Mouse (Mus musculus) adrenal gland, postnatal 14 days (tissue): ENCODE data around the gene Gmpr2. TPM values are rescaled to one million over a fixed set of nuclear protein-coding genes. Genes with fewer than 3 reads are reported as not detected.

ENCODE experiments used
- DNase-seq: peaks from one replicate; pipeline ENCODE4 v3.0.0; 2021; ENCODE audit warnings: mixed read lengths
- total RNA-seq: library from RNA; stranded (reverse); gene quantifications from 2 replicates; pipeline ENCODE4 v1.2.3, GENCODE M21; 2021

Gmpr2 gene
- total RNA-seq, 1 experiment from 2014 or later, result 24.0 TPM

- peak; percentile 95 for DNase-seq
Observed at GRCm38 (mm10) chr14:55681160-55682117, 9.7 kb downstream of the Gmpr2 start, which contains the start of gene Tinf2. Gene Tinf2, minus strand, starts transcription at chr14:55681820.

GRCm38 (mm10) chr14:55682118-55682493 is 10.4 kb downstream of the Gmpr2 start:
- DNase-seq, result no peak

GRCm38 (mm10) chr14:55689433-55689832 is 17.7 kb downstream of the Gmpr2 start:
- DNase-seq, result no peak

GRCm38 (mm10) chr14:55697226-55697625 is 25.5 kb downstream of the Gmpr2 start:
- no peak for DNase-seq

- no peak for DNase-seq
Observed at GRCm38 (mm10) chr14:55701131-55701530, 29.4 kb downstream of the Gmpr2 start.

GRCm38 (mm10) chr14:55702761-55703160 is 31.0 kb downstream of the Gmpr2 start:
- DNase-seq, result no peak

- no peak for DNase-seq
Observed at GRCm38 (mm10) chr14:55706051-55706600, 34.4 kb downstream of the Gmpr2 start.

GRCm38 (mm10) chr14:55707397-55707796 is 35.7 kb downstream of the Gmpr2 start:
- no peak for DNase-seq

GRCm38 (mm10) chr14:55709509-55709908 is 37.8 kb downstream of the Gmpr2 start:
- DNase-seq, result no peak

GRCm38 (mm10) chr14:55711786-55712185 is 40.0 kb downstream of the Gmpr2 start:
- DNase-seq, result no peak

- peak; percentile 20 for DNase-seq
Observed at GRCm38 (mm10) chr14:55713007-55713728, 41.4 kb downstream of the Gmpr2 start.

GRCm38 (mm10) chr14:55713729-55714122 is 42.0 kb downstream of the Gmpr2 start, which contains the start of gene Tgm1:
Gene Tgm1, minus strand, starts transcription at chr14:55713926.
- DNase-seq, result no peak

- DNase-seq, result no peak
Observed at GRCm38 (mm10) chr14:55714893-55715292, 43.2 kb downstream of the Gmpr2 start.

GRCm38 (mm10) chr14:55716271-55716670 is 44.5 kb downstream of the Gmpr2 start:
- DNase-seq, result no peak

GRCm38 (mm10) chr14:55716884-55717283 is 45.1 kb downstream of the Gmpr2 start:
- DNase-seq, result no peak

- DNase-seq, result no peak
Observed at GRCm38 (mm10) chr14:55719737-55720136, 48.0 kb downstream of the Gmpr2 start.

GRCm38 (mm10) chr14:55720666-55721065 is 48.9 kb downstream of the Gmpr2 start:
- DNase-seq, result no peak

- DNase-seq, result no peak
Observed at GRCm38 (mm10) chr14:55721076-55721475, 49.3 kb downstream of the Gmpr2 start.

- DNase-seq, result peak; percentile 96
Observed at GRCm38 (mm10) chr14:55721700-55722437, 50.1 kb downstream of the Gmpr2 start, which contains the start of gene Rabggta. Gene Rabggta, minus strand, starts transcription at chr14:55722263.

GRCm38 (mm10) chr14:55722438-55722945 is 50.8 kb downstream of the Gmpr2 start:
- DNase-seq, result no peak

- no peak for DNase-seq
Observed at GRCm38 (mm10) chr14:55723433-55723832, 51.7 kb downstream of the Gmpr2 start.

- DNase-seq, result peak; percentile 77
Observed at GRCm38 (mm10) chr14:55724411-55724871, 52.7 kb downstream of the Gmpr2 start.
